Mouse (Mus musculus): Measurements from ENCODE around the gene Ucn2. TPM values are rescaled to one million over a fixed set of nuclear protein-coding genes. Genes with fewer than 3 reads are reported as not detected.
A peak's percentile ranks its signal among the peaks of the same experiment; 100 is the strongest.

Gene Ucn2
- polyA plus RNA-seq, 1 experiment from 2014 or later, result not detected

DNA sequence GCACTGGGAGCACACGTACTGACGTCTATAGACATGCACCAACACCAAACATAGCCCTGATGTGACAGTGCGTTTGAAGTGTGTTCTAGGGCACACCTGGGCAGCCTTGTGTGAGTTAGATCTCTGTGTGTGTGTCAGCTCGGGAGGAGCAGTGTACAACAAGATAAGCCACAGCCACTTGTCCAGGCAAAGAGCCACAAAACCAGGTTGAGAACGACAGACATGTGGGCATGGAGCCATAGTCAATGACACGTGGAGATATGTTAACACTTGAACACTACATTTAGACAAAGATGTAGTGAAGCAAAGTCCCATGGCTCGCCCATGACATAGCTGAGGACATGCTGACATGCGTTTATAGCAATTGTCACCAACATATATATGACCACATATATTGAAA lies 15.2 kb upstream of the Ucn2 start:
- Histone ChIP-seq H3K9me3 (replicated peaks) (no peaks in the 10 kb centered on the region), H3K27me3 (no peaks in the 10 kb centered on the region), H3K27ac (no peak overlapping the region), H3K36me3 (ENCODE audit: poor library complexity, severe bottlenecking) (no peaks in the 10 kb centered on the region), H3K4me2 (no peak overlapping the region), H3K4me1 (no peaks in the 10 kb centered on the region), H3K4me3 (no peak overlapping the region), H3K9ac (no peak overlapping the region)
- WGBS, result 85% methylated on average over 8 of the region's 8 CpGs
- no peak for ATAC-seq

DNA sequence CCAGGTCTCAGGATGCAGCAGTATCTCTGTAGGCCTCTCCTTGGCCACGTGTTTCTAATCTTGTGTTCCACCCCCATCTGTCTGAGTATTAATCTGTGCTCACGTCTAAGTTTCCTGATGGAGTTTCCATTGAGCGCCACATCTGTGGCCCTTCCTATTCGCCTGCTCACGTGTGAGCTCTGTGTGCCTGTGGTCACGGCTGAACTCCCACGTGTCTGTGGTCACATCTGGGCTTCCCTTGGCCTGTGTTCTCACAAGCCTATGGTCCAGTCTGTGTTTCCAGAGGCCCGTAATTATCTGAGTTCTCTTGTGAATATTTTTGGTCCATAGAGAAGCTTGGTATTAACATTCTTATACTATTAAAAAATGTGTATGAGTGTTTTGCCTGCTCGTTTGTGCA lies 9.3 kb upstream of the Ucn2 start:
- ATAC-seq, result no peak
- H3K4me3 ChIP-seq, result no peak overlapping the region
- H3K4me1 ChIP-seq, result no peaks in the 10 kb centered on the region
- no peaks in the 10 kb centered on the region for H3K27me3 ChIP-seq
- H3K9me3 ChIP-seq (replicated peaks), result no peaks in the 10 kb centered on the region
- H3K36me3 ChIP-seq (ENCODE audit: poor library complexity, severe bottlenecking), result no peaks in the 10 kb centered on the region
- H3K27ac ChIP-seq, result no peak overlapping the region
- no peak overlapping the region for H3K4me2 ChIP-seq
- H3K9ac ChIP-seq, result no peak overlapping the region
- 85% methylated on average over 9 of the region's 9 CpGs for WGBS

DNA sequence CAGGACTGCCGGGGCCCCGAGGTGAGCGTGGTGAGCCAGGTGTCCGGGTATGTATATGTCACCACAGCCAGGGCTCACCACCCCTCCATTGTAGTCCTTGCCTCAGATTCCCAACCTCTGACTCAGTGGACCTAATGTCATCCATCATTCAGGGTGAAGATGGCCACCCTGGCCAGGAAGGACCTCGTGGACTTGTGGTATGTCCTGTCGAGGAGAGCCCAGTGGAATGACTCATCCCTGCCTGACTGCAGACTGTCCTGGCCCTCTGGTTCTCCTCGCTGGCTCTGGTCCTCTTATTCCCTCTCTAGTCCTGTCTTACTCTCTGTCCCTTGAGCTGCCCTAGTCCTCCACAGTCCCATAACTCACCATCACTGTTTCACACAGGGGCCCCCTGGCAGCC lies 7.8 kb upstream of the Ucn2 start:
- Histone ChIP-seq H3K9ac (no peak overlapping the region), H3K27me3 (no peaks in the 10 kb centered on the region), H3K36me3 (ENCODE audit: poor library complexity, severe bottlenecking) (no peaks in the 10 kb centered on the region), H3K4me2 (no peak overlapping the region), H3K4me3 (no peak overlapping the region), H3K27ac (no peak overlapping the region), H3K9me3 (replicated peaks) (no peaks in the 10 kb centered on the region), H3K4me1 (no peaks in the 10 kb centered on the region)
- WGBS, result 88% methylated on average over 7 of the region's 7 CpGs
- ATAC-seq, result no peak

DNA sequence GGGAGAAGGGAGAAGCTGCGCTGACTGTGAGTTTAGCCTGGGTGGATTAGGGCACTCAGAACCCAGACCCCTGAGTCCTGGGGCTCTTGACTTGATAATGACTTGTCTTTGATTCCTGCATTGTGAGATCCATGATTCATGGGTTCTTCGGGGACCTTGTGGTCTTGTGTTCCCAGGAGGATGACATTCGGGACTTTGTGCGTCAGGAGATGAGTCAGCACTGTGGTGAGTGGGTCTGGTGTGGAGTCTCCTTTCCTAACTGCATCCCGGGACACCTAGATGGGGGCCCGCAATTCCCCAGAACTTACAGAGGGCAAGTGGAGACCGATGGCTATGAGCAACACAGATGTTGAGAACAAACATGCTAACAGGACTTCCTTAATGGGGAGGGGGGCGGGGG lies 3.3 kb upstream of the Ucn2 start:
- Histone ChIP-seq H3K4me2 (no peak overlapping the region), H3K4me1 (no peaks in the 10 kb centered on the region), H3K9me3 (replicated peaks) (no peaks in the 10 kb centered on the region), H3K36me3 (ENCODE audit: poor library complexity, severe bottlenecking) (no peaks in the 10 kb centered on the region), H3K27me3 (no peaks in the 10 kb centered on the region), H3K9ac (no peak overlapping the region), H3K27ac (no peak overlapping the region), H3K4me3 (no peak overlapping the region)
- WGBS, result 88% methylated on average over 8 of the region's 8 CpGs
- no peak for ATAC-seq

DNA sequence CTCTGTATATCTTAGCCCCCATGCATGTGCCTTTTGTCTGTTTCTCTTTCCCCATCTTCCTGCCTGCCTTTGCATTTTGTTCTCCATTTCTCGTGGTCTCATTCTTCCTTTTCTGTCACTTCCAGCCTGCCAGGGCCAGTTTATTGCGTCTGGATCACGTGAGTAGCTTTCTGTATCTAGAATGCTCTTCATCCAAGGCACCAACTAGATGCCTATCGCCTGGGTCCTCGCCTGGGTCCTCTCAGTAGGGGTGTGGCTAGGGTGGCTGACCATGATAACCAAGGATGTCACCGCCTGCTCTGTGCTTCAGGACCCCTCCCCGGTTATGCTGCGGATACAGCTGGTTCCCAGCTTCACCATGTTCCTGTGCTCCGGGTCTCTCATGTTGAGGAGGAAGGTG lies 2.6 kb upstream of the Ucn2 start:
- Histone ChIP-seq H3K4me1 (no peaks in the 10 kb centered on the region), H3K27ac (no peak overlapping the region), H3K9ac (no peak overlapping the region), H3K36me3 (ENCODE audit: poor library complexity, severe bottlenecking) (no peaks in the 10 kb centered on the region), H3K4me3 (no peak overlapping the region), H3K9me3 (replicated peaks) (no peaks in the 10 kb centered on the region), H3K4me2 (no peak overlapping the region), H3K27me3 (no peaks in the 10 kb centered on the region)
- no peak for ATAC-seq
- WGBS, result 85% methylated on average over 9 of the region's 9 CpGs

DNA sequence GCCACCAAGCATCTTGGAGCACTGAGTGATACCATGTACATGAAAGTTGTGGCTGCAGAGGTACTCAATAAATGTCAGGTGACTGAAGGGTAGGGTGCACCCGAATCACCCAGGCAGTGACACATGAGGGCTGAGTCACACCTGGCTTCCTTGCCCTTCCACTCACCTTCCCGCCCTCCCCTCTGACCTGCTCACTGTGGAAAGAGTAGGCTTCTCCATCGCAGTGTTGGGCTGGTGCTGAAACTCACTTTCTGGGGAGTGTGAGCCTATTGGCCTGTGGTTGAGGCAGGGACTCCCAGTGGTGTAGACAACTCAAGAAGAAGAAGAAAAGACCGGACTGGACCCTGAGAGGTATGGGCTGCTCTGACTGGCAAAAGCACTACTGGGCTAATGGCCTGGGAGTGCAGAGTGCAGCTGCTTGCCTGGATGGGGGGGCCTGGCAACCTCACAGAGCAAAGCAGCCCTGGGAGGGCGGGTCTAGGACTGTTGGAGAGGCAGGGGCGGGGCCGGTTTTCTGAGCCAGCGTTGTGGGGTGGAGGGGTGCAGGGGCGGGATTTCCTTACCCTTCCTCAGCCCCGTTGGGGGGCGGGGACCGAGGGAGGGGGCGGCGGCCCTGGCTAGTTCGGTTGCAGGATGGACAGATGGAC lies 2.0 kb downstream of the Ucn2 start:
- no peaks in the 10 kb centered on the region for H3K9me3 ChIP-seq (replicated peaks)
- no peaks in the 10 kb centered on the region for H3K36me3 ChIP-seq (ENCODE audit: poor library complexity, severe bottlenecking)
- no peak overlapping the region for H3K9ac ChIP-seq
- WGBS, result 19% methylated on average over 15 of the region's 15 CpGs
- no peak overlapping the region for H3K4me3 ChIP-seq
- H3K27ac ChIP-seq, result no peak overlapping the region
- H3K27me3 ChIP-seq, result no peaks in the 10 kb centered on the region
- peaks cover 19% of the 10 kb centered on the region for H3K4me1 ChIP-seq
- H3K4me2 ChIP-seq, result no peak overlapping the region
- no peak for ATAC-seq

DNA sequence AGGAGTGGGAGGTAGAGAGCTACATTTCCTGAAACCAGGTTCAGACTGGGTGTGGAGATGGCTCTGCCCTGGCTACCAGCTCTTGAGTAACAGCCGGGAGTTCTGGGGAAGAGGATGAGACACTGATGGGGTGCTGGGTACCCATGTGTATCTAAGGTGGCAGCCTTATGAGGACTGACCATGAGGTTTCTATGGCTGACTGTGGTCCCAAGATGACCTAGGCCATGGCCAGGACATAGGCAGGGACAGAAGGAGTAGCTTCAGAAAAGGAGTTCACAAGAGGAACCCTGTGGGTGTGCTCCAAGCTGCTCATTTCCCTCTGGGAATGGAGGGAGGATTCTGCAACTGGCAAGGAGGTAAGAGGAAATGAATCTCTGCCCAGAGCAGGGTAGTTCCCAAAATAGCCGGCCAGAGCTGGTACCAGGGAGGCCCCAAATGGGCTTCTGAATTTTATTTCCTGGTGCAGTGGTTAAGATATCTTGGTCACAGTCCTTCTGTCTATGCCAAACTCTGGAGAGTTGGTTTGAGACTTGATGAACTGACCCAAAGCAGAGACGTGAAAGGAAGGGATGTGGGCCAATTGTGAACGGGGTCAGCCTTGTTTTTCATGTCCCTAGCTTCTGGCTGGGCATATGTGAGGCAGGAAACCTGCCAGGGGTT lies 4.1 kb downstream of the Ucn2 start:
- WGBS, result 84% methylated on average over 4 of the region's 4 CpGs
- no peaks in the 10 kb centered on the region for H3K9me3 ChIP-seq (replicated peaks)
- peaks cover 23% of the 10 kb centered on the region for H3K4me1 ChIP-seq
- no peaks in the 10 kb centered on the region for H3K27me3 ChIP-seq
- H3K27ac ChIP-seq, result no peak overlapping the region
- no peak overlapping the region for H3K4me3 ChIP-seq
- no peaks in the 10 kb centered on the region for H3K36me3 ChIP-seq (ENCODE audit: poor library complexity, severe bottlenecking)
- H3K4me2 ChIP-seq, result no peak overlapping the region
- no peak for ATAC-seq
- H3K9ac ChIP-seq, result no peak overlapping the region; the same call in 1 of the 2 replicates

DNA sequence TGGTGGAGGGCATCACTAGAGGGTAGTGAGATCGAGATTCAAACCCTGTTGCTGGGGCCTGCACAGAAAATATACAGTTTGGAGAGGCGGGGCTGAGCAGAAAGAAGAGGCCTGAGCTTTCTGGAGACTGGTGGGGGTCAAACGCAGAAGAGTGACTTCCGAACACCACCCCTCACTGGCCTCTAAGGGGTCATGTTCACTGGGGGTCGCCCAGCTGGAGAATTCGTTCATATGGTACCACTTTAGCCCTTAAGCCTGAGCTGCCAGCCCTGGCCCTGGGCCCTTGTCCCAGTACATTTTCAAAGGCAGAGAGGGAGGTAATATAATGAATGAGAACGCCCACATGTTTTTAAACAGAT lies 4.6 kb downstream of the Ucn2 start:
- 53% methylated on average over 7 of the region's 7 CpGs for WGBS

DNA sequence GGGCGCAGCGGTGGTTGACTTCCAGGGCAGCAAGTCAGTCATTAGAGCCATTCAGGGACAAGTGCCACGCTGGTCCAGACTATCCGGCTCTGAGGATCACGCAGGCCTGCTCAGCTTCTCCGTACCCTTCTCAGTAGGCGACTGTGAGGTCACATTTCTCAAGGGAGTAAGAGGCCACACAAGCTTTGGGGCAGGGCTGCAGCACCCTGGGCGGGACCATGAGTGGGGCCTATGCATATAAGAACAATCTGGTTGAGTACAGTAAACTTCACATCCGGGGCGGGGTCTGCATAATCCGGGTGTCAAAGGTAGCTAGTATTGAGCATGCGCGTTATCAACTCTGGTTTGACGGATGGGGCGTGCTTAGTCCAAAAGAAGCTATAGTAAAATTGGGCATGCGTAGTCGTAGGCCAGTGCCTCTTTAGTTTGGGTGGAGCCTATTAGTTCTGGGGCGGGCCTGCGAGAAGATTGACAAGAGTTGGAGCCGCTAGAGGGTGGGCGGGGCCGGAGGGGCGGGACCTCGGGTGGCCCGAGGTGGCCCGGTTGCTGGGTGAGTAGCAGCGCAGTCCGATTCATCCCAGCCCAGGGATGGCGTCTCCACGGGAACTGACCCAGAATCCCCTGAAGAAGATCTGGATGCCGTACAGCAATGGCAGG lies 5.7 kb downstream of the Ucn2 start, which contains the start of gene Pfkfb4:
Gene Pfkfb4, plus strand, starts transcription at position 351 of the 657 bp plus-strand sequence.
- peak; percentile 95 for ATAC-seq
- 1% methylated on average over 31 of the region's 31 CpGs for WGBS
- no peaks in the 10 kb centered on the region for H3K36me3 ChIP-seq (ENCODE audit: poor library complexity, severe bottlenecking)
- peak within 1 kb of the TSS; percentile 77 for H3K27ac ChIP-seq
- peaks cover 23% of the 10 kb centered on the region for H3K4me1 ChIP-seq
- H3K9ac ChIP-seq, result peak within 1 kb of the TSS; percentile 70
- no peaks in the 10 kb centered on the region for H3K27me3 ChIP-seq
- peak within 1 kb of the TSS; percentile 55 for H3K4me3 ChIP-seq
- no peaks in the 10 kb centered on the region for H3K9me3 ChIP-seq (replicated peaks)
- peak within 1 kb of the TSS; percentile 68 for H3K4me2 ChIP-seq

More for the DNA sequence above, 4.6 kb downstream of the Ucn2 start:
- no peak overlapping the region for H3K9ac ChIP-seq
- no peaks in the 10 kb centered on the region for H3K36me3 ChIP-seq (ENCODE audit: poor library complexity, severe bottlenecking)
- H3K9me3 ChIP-seq (replicated peaks), result no peaks in the 10 kb centered on the region
- no peak for ATAC-seq
- H3K27ac ChIP-seq, result no peak overlapping the region
- H3K4me2 ChIP-seq, result no peak overlapping the region
- no peak overlapping the region for H3K4me3 ChIP-seq
- peaks cover 23% of the 10 kb centered on the region for H3K4me1 ChIP-seq
- no peaks in the 10 kb centered on the region for H3K27me3 ChIP-seq

DNA sequence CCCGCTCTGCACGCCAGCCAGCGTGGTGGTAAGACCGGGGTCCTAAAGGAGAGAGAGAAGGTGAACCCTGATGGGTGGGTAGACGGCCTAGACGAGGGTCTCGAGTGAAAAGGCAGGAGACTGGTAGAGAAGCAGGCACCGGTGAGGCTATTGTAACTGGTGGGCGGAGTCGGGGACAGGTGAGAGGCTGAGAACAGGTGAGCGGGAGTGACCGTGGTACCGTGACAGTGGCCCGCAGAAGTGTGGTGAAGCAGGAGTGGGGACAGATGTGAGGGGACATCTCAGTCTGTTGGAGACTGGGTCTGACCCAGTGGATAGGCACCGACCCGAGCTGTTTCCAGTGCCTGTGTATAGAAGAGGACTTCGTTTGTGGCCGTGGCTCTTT lies 6.3 kb downstream of the Ucn2 start:
- Histone ChIP-seq H3K9me3 (replicated peaks) (no peaks in the 10 kb centered on the region), H3K27ac (peak overlapping the region; percentile 54)

DNA sequence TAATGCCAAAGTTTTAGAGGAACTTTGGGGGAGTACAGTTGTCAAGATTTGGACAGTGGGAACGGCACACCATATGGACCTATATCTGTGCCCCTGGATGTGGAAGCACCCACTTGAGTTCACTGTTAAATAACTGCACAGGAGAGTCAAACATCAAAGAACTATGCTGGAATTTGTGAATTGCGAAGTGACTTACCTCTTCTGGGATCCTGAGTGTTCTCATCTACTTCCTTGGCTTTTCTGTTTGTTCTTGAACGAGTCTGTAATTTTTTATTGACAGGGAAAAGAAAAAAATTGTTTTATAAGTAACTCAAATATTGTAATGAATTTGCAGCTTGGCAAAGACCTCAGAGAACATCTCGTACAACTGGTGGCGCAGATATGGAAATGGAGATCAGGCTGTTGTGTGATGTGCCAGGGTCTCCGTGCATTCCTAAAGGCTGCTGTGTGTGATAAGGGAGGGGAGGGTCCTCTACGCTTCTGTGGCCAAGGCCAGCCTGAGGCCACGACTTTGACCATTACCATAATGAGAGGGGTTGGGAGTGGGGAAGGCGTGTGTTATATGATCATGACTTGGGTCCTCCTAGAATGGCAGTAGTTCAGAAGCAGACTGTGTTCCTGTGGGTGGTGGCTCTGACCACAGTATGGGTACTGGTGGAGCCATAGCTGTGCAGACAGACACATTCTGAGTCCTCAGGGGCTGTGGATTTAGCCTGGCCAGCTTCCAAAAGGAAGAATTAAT lies 7.0 kb downstream of the Ucn2 start:
- Histone ChIP-seq H3K36me3 (ENCODE audit: poor library complexity, severe bottlenecking) (no peaks in the 10 kb centered on the region), H3K27me3 (no peaks in the 10 kb centered on the region), H3K9me3 (replicated peaks) (no peaks in the 10 kb centered on the region), H3K4me3 (peak overlapping the region; percentile 55; the same call in 1 of the 2 replicates), H3K27ac (no peak overlapping the region), H3K4me1 (peaks cover 23% of the 10 kb centered on the region), H3K4me2 (peak overlapping the region; percentile 68), H3K9ac (no peak overlapping the region)
- ATAC-seq, result no peak
- WGBS, result 88% methylated on average over 9 of the region's 9 CpGs

More for the DNA sequence above, 6.3 kb downstream of the Ucn2 start:
- Histone ChIP-seq H3K9ac (peak overlapping the region; percentile 70), H3K27me3 (no peaks in the 10 kb centered on the region), H3K4me1 (peaks cover 23% of the 10 kb centered on the region), H3K4me3 (peak overlapping the region; percentile 55), H3K4me2 (peak overlapping the region; percentile 68), H3K36me3 (ENCODE audit: poor library complexity, severe bottlenecking) (no peaks in the 10 kb centered on the region)
- 7% methylated on average over 18 of the region's 18 CpGs for WGBS
- peak; percentile 31 for ATAC-seq

DNA sequence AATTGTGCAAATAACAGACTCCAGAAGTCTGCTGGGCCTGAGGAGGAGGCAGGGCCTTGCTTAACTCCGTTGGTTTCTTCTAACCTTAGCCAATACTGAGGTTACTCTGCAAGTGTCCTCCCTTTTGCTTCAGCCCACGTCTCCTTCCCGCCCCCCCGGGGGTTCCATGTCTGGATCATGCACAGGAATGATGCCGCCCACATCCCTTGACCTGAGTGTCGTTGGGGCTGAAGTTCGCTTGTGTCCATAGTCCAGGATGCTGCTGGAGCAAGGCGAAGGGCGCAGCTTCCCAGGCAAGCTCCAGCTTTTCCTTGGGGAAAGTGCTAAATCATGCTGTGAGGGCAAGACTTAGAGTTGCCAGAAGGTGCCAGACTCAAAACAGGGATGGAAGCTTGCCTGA lies 10.6 kb downstream of the Ucn2 start:
- Histone ChIP-seq H3K27me3 (no peaks in the 10 kb centered on the region), H3K4me1 (peaks cover 13% of the 10 kb centered on the region), H3K27ac (no peak overlapping the region), H3K9me3 (replicated peaks) (no peaks in the 10 kb centered on the region), H3K9ac (no peak overlapping the region), H3K4me2 (no peak overlapping the region), H3K36me3 (ENCODE audit: poor library complexity, severe bottlenecking) (no peaks in the 10 kb centered on the region), H3K4me3 (no peak overlapping the region)
- ATAC-seq, result no peak
- WGBS, result 83% methylated on average over 9 of the region's 9 CpGs
